Mouse (Mus musculus) kidney, postnatal 10 days (tissue): ENCODE measurements around the gene Pdgfc.

Source experiments
- DNase-seq: peaks from one replicate; pipeline ENCODE4 v3.0.0; 2021; ENCODE audit warnings: mixed read lengths

Gene Pdgfc

GRCm38 (mm10) chr3:81160457-81161165, 124.4 kb downstream of the Pdgfc start:
- DNase-seq, result no peak

- no peak for DNase-seq
Measured at GRCm38 (mm10) chr3:81162129-81162528, 125.9 kb downstream of the Pdgfc start.

- no peak for DNase-seq
Measured at GRCm38 (mm10) chr3:81164091-81164490, 127.9 kb downstream of the Pdgfc start.

GRCm38 (mm10) chr3:81170073-81170809, 134.0 kb downstream of the Pdgfc start:
- DNase-seq, result no peak

- no peak for DNase-seq
Measured at GRCm38 (mm10) chr3:81174832-81175231, 138.6 kb downstream of the Pdgfc start.

GRCm38 (mm10) chr3:81181319-81182013, 145.2 kb downstream of the Pdgfc start:
- DNase-seq, result no peak

- DNase-seq, result no peak
Measured at GRCm38 (mm10) chr3:81196937-81197336, 160.7 kb downstream of the Pdgfc start.

- DNase-seq, result no peak
Measured at GRCm38 (mm10) chr3:81197644-81198043, 161.4 kb downstream of the Pdgfc start.

GRCm38 (mm10) chr3:81200647-81201046, 164.4 kb downstream of the Pdgfc start:
- no peak for DNase-seq

- DNase-seq, result no peak
Measured at GRCm38 (mm10) chr3:81205201-81205600, 169.0 kb downstream of the Pdgfc start.

GRCm38 (mm10) chr3:81208246-81208645, 172.0 kb downstream of the Pdgfc start:
- no peak for DNase-seq

GRCm38 (mm10) chr3:81211147-81211546, 174.9 kb downstream of the Pdgfc start:
- DNase-seq, result no peak

GRCm38 (mm10) chr3:81211666-81212065, 175.4 kb downstream of the Pdgfc start:
- no peak for DNase-seq

- DNase-seq, result no peak
Measured at GRCm38 (mm10) chr3:81215547-81216118, 179.4 kb downstream of the Pdgfc start.

- DNase-seq, result no peak
Measured at GRCm38 (mm10) chr3:81221682-81222081, 185.5 kb downstream of the Pdgfc start.

- no peak for DNase-seq
Measured at GRCm38 (mm10) chr3:81228344-81228743, 192.1 kb downstream of the Pdgfc start.

GRCm38 (mm10) chr3:81242697-81243590, 206.7 kb downstream of the Pdgfc start:
- peak; percentile 17 for DNase-seq

GRCm38 (mm10) chr3:81243591-81243990, 207.4 kb downstream of the Pdgfc start:
- DNase-seq, result no peak

- no peak for DNase-seq
Measured at GRCm38 (mm10) chr3:81262801-81263200, 226.6 kb downstream of the Pdgfc start.
